Mouse (Mus musculus) myocyte (in vitro differentiated cells): ENCODE results near the gene Apof.

Experiments
- POLR2A ChIP-seq: IDR thresholded peaks from one replicate; pipeline ENCODE4 v1.6.1; 2011; ENCODE audit warnings: low read depth, mild to moderate bottlenecking, control low read depth, moderate library complexity; ENCODE audit not compliant: insufficient read length
- POLR2AphosphoS2 ChIP-seq: IDR thresholded peaks from one replicate; pipeline ENCODE4 v1.6.1; 2011; ENCODE audit warnings: low read depth, control low read depth; ENCODE audit not compliant: insufficient read length

DNA sequence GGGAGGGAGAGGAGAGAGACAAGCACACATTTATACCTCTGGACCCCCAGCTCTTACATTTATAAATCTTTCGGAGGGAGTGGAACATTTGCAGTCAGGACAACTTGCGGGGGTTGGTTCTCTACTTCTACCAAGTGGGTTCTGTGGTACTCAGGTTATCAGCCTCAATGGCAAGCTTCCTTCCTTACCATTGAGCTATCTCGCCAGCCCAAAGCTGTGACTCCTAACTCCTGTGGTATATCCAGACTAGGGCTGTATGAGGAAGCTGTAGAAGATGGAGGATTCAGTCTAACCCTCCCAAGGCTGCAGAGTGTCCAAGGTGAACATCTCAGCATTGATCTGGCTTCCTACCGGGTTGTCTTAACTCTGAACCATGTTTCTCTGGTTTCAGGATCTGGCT is 29.3 kb upstream of the Apof start:
- TF ChIP-seq POLR2A (no peak), POLR2AphosphoS2 (no peak)
